Mouse (Mus musculus) intestine, postnatal 0 days (tissue): ENCODE results near the gene Lingo4. TPM values are rescaled to one million over a fixed set of nuclear protein-coding genes. Genes with fewer than 3 reads are reported as not detected.

Experiments used
- ATAC-seq: fragments of 200-750 bp; cut with Nextera tagmentation; 2 replicates; pipeline ENCODE4 v1.8.0; 2017; ENCODE audit warnings: mild to moderate bottlenecking, moderate TSS enrichment, moderate library complexity
- H3K27ac ChIP-seq: fragments of 300-500 bp; sonication (generic); 2 replicates; pipeline ENCODE4 v1.5.1; 2014; ENCODE audit warnings: mild to moderate bottlenecking, low read depth, low read length, moderate library complexity
- H3K27me3 ChIP-seq: fragments of 300-500 bp; sonication (generic); replicated peaks from 2 replicates; pipeline ENCODE4 v1.6.1; 2014; ENCODE audit warnings: low read length, mixed read lengths; ENCODE audit not compliant: control insufficient read depth, insufficient read depth
- H3K36me3 ChIP-seq: fragments of 300-500 bp; sonication (generic); 2 replicates; pipeline ENCODE4 v1.6.1; 2014; ENCODE audit warnings: mild to moderate bottlenecking, moderate library complexity; ENCODE audit not compliant: control insufficient read depth, insufficient read depth
- H3K4me1 ChIP-seq: fragments of 300-500 bp; sonication (generic); replicated peaks from 2 replicates; pipeline ENCODE4 v1.6.1; 2014; ENCODE audit warnings: antibody characterized with exemption, low read length, mixed read lengths; ENCODE audit not compliant: control insufficient read depth, insufficient read depth
- H3K4me2 ChIP-seq: fragments of 300-500 bp; sonication (generic); replicated peaks from 2 replicates; pipeline ENCODE4 v1.6.1; 2014; ENCODE audit warnings: low read depth, mild to moderate bottlenecking, moderate library complexity
- H3K4me3 ChIP-seq: fragments of 300-500 bp; sonication (generic); 2 replicates; pipeline ENCODE4 v1.5.1; 2014; ENCODE audit warnings: low read depth, low read length
- H3K9ac ChIP-seq: fragments of 300-500 bp; sonication (generic); 2 replicates; pipeline ENCODE4 v1.6.1; 2014; ENCODE audit warnings: mild to moderate bottlenecking, low read depth, low read length
- H3K9me3 ChIP-seq: fragments of 300-500 bp; sonication (generic); 2 replicates; pipeline ENCODE4 v1.6.1; 2016; ENCODE audit warnings: mixed run types; ENCODE audit not compliant: control insufficient read depth
- CTCF ChIP-seq: sonication (generic); IDR thresholded peaks from 2 replicates; pipeline ENCODE4 v1.5.1; 2016; ENCODE audit warnings: low read depth, mild to moderate bottlenecking, control low read depth, antibody characterized with exemption, moderate library complexity
- WGBS: fragments of 180-500 bp; shearing (Covaris S2); extraction: QIAGEN DNeasy Blood & Tissue Kit; methylation state at CpG from one replicate; pipeline ENCODE4 v1.1.7; 2014; 5-methylcytosine and 5-hydroxymethylcytosine counted together
- polyA plus RNA-seq: library from polyadenylated mRNA; unstranded; fragments of >200 nt; fragmentation: Nextera tagmentation; extraction: Ambion mirVana; gene quantifications from 2 replicates; pipeline ENCODE4 v1.2.1, GENCODE M21; 2015

The Lingo4 gene
- polyA plus RNA-seq, result 0.68 and 0.86 TPM in 2 replicates

DNA sequence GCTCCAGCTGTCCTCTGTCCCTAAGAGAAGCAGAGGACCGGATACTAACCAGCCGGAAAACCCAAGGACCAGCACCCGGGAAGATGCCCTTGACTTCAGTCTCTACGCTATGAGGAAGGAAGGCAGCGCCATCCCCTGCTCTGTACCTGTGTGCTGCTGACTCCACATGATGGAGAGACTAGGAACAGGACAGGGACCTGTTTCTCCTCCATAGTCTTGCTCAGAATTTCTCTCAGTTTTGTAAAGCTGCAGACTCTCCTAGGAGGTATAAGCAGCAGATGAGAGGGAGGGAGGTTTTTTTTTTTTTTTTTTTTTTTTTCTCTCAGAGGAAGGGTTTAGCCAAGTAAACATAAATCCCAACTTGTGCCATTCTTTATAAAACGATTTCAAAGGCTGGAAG, at the start of gene Lingo4:
Gene Lingo4 (plus strand): TSS at position 301 of the 400 bp plus-strand sequence.
- Histone ChIP-seq H3K27me3 (peaks cover 6% of the 10 kb centered on the region; the same call in 1 of the 2 replicates), H3K9ac (0 out of 2 replicates have a peak within 1 kb of the TSS, but pooled peaks have one; percentile 23), H3K4me2 (peak within 1 kb of the TSS; percentile 33), H3K27ac (no peak within 1 kb of the TSS), H3K9me3 (no peaks in the 10 kb centered on the region), H3K4me3 (no peak within 1 kb of the TSS), H3K4me1 (no peaks in the 10 kb centered on the region), H3K36me3 (peaks cover 8% of the 10 kb centered on the region; the same call in 1 of the 2 replicates)
- WGBS, result 73% methylated on average over 6 of the region's 6 CpGs
- ATAC-seq, result no peak
- no peak for TF ChIP-seq CTCF

DNA sequence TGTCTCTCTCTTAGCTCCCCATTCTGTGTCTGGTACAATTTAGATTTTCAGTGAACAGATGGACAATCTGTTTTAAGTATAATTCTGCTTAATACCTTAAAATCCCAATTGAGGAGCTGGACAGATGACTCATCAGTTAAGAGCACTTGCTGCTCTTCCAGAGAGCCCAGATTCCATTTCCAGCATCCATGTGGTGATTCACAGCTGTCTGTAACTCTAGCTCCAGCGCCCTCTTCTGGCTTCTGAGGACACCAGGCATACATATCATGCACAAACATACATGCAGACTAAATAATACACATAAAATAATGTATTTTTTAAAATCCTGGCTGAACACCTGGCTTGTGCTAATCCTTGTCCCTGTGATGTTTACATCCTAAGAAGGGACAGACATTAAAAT, 37.5 kb upstream of the Lingo4 start:
- Histone ChIP-seq H3K4me1 (no peaks in the 10 kb centered on the region; the same call in 1 of the 2 replicates), H3K9ac (no peak overlapping the region), H3K4me2 (no peak overlapping the region), H3K9me3 (no peaks in the 10 kb centered on the region), H3K36me3 (no peaks in the 10 kb centered on the region), H3K27me3 (no peaks in the 10 kb centered on the region), H3K4me3 (no peak overlapping the region), H3K27ac (no peak overlapping the region)
- ATAC-seq, result no peak
- WGBS, result 10% methylated on average over 1 of the region's 1 CpGs
- TF ChIP-seq CTCF, result peak; percentile 68

DNA sequence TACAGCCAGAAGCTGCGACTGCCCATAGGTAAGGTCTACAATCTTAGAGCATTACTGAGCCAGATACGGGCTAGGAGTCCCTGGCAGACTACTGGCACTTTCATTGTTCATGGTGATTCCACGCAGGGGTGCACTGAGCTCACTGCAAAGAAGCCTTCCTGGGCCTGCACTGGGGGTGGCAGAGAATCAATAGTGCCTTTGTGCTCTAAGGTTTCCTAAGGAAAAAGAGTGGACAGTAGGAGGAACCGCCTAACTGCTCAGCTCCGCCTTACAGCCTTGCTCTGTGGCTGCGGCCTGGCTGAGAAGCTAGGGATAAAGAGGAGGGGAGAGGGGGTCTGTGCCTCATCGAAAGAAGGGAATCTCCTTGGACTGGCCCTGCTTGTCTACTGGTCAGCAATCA, 36.2 kb upstream of the Lingo4 start, which contains the start of gene C2cd4d:
Gene C2cd4d (plus strand): TSS at position 301 of the 400 bp plus-strand sequence.
- no peak for ATAC-seq
- Histone ChIP-seq H3K27me3 (no peaks in the 10 kb centered on the region), H3K4me1 (no peaks in the 10 kb centered on the region; the same call in 1 of the 2 replicates), H3K36me3 (no peaks in the 10 kb centered on the region), H3K9ac (peak within 1 kb of the TSS; percentile 62), H3K4me3 (peak within 1 kb of the TSS; percentile 46), H3K4me2 (peak within 1 kb of the TSS; percentile 74), H3K27ac (no peak within 1 kb of the TSS), H3K9me3 (no peaks in the 10 kb centered on the region)
- TF ChIP-seq CTCF, result no peak
- 58% methylated on average over 7 of the region's 7 CpGs for WGBS

DNA sequence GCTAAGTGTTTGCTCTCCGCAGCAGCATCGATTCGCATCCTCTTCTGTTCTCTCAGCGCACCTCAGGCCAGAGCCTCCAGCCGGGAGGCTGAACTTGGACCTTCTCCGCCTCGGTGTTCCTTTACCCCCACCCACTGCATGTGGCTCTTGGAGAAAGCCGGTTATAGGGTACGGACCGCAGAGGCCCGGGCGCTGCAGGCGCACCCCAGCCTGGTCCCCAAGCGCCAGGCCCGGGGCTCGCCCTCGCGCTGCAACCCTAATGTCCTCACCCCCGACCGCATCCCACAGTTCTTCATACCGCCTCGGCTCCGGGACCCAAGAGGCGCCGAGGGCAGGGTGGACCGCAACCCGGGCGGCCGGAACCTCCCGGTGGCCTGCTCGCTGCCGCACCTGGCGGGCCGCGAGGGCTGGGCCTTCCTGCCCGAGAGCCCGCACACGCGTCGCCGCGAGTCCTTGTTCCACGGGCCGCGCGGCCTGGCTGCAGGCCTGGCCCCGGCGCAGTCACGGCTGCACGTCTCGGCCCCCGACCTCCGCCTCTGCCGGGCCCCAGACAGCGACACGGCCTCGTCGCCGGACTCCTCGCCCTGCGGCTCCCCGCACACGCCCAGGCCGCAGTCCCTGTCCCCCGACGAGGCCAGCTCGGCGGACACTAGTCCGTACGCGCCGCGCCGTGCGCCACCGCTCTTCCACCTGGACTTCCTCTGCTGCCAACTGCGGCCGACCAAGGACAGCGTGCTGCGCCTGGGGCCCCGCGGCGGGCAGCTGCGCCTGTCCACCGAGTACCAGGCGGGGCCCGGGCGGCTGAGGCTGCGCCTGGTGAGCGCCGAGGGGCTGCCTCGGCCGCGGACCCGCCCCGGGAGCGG, 34.8 kb upstream of the Lingo4 start:
- WGBS, result 6% methylated on average over 97 of the region's 97 CpGs
- no peaks in the 10 kb centered on the region; the same call in 1 of the 2 replicates for H3K4me1 ChIP-seq

DNA sequence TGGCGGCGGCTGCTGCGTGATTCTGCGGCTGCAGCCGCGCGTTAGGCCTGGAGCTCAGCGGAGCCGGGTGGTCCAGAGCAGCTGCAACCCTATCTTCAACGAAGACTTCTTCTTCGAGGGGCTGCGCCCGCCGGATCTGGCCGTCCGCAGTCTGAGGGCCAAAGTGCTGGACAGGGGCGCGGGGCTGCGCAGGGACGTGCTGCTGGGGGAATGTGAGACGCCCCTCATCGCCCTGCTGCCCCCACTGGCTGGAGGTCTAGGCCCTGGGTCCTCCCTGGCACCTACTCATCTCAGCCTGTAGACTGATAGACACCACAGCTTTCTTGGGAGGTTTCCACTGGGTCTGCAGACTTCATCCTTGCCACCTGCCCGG, 34.2 kb upstream of the Lingo4 start:
- no peaks in the 10 kb centered on the region; the same call in 1 of the 2 replicates for H3K4me1 ChIP-seq
- no peaks in the 10 kb centered on the region for H3K9me3 ChIP-seq
- no peak for TF ChIP-seq CTCF
- H3K36me3 ChIP-seq, result no peaks in the 10 kb centered on the region
- ATAC-seq, result no peak
- H3K4me2 ChIP-seq, result peak overlapping the region; percentile 74
- H3K27me3 ChIP-seq, result no peaks in the 10 kb centered on the region
- H3K9ac ChIP-seq, result peak overlapping the region; percentile 62
- peak overlapping the region; percentile 46 for H3K4me3 ChIP-seq
- H3K27ac ChIP-seq, result peak overlapping the region; percentile 3; the same call in 1 of the 2 replicates
- 10% methylated on average over 23 of the region's 23 CpGs for WGBS

More for the DNA sequence above, 34.8 kb upstream of the Lingo4 start:
- peak overlapping the region; percentile 46 for H3K4me3 ChIP-seq
- peak overlapping the region; percentile 62 for H3K9ac ChIP-seq
- no peaks in the 10 kb centered on the region for H3K27me3 ChIP-seq
- peak overlapping the region; percentile 74 for H3K4me2 ChIP-seq
- H3K36me3 ChIP-seq, result no peaks in the 10 kb centered on the region
- TF ChIP-seq CTCF, result no peak
- H3K27ac ChIP-seq, result peak overlapping the region; percentile 3; the same call in 1 of the 2 replicates
- no peaks in the 10 kb centered on the region for H3K9me3 ChIP-seq
- peak; percentile 30 for ATAC-seq

DNA sequence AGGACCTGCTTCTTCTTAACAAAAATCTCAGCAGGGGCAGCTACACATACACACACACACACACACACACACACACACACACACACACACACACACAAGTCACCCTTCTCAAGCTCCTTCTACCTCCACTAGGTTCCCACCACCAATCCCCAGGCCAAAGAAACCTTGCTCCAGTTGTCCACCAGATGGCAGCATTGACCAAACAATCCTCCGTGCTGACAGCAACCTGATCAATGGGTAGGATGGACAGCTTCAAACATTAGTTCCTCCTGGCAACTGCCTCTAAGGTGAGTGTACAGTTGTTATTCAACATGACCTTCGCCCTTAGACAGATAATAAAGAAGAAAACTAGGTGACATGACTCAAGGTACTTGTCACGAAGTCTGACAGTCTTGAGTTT, 31.6 kb upstream of the Lingo4 start:
- H3K4me2 ChIP-seq, result no peak overlapping the region
- no peaks in the 10 kb centered on the region for H3K9me3 ChIP-seq
- H3K4me1 ChIP-seq, result no peaks in the 10 kb centered on the region; the same call in 1 of the 2 replicates
- no peaks in the 10 kb centered on the region for H3K27me3 ChIP-seq
- no peak overlapping the region for H3K4me3 ChIP-seq
- peak; percentile 69 for ATAC-seq
- peak overlapping the region; percentile 76 for H3K27ac ChIP-seq
- WGBS, result 13% methylated on average over 3 of the region's 3 CpGs
- H3K36me3 ChIP-seq, result no peaks in the 10 kb centered on the region
- no peak overlapping the region for H3K9ac ChIP-seq
- TF ChIP-seq CTCF, result peak; percentile 93
